Mouse (Mus musculus) urinary bladder, postnatal 10 days (tissue): ENCODE data around the gene Uhrf1bp1l.

Experiments used
- DNase-seq: peaks from one replicate; pipeline ENCODE4 v3.0.0; 2022; ENCODE audit warnings: low spot score

Gene Uhrf1bp1l

DNA sequence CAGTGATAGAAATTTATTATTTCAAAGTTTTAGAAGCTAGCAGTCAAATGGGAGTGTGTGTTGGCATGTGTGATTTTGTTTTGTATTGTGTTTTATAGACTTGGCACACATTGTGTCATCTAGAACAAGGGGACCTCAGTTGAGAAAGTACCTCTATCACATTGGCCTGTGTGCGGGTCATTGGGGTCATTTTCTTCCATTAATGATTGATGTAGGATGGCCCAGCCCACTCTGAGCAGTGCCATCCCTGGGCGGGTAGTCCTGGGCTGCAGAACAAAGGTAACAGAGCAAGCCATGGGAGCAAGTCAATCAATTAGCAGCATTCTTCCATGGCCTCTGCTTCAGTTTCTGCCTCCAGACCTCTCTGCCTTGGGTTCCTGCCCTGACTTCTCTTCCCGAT, 94.0 kb downstream of the Uhrf1bp1l start:
- DNase-seq: no peak

DNA sequence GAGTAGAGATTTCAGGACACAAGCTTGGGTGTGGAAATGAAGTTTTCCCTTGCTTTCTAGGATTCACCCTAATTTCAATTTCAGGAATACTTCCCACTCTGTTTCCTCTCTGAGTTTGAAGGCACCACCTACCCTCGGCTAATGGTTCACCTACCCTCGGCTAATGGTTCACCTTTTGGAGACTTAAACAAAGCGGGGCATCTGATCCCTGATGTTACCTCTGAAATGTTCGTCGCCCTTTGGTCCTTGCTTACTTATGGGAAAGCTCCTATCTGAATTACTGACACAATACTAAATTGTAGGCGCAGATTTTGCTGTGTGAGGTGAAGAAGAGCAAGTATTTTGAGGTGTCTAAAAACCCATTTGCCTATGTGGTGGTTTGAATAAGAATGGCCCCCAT, 106.2 kb downstream of the Uhrf1bp1l start:
- DNase-seq: no peak

DNA sequence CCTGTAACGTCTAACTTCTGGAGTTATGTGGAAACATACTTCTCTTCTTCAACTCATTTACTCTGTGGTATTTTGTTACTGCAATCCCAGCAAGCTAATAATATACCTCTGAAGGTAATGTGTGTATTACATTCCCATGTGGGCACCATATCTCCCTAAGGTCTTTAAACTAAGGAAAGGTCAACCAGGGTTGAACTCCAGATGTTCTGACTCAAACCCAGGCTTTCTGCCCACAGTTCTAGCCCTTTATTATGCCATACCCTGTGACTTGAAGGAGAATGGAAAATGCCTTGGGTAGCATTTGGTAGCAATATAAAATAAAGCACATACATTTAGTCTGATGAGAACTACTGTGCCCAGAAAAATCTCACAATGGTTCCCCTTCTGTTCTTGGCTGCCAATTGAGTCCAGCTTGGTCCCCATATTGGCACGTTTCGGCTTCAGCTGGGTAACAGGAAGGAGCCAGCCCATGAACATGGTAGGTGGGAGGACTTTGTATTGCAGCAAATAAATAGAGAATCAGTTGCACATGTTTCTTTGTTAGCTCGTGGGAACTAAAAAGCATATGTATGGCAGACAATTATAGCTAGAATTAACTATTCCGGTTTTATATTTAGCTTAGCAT, 110.6 kb downstream of the Uhrf1bp1l start:
- no peak for DNase-seq

DNA sequence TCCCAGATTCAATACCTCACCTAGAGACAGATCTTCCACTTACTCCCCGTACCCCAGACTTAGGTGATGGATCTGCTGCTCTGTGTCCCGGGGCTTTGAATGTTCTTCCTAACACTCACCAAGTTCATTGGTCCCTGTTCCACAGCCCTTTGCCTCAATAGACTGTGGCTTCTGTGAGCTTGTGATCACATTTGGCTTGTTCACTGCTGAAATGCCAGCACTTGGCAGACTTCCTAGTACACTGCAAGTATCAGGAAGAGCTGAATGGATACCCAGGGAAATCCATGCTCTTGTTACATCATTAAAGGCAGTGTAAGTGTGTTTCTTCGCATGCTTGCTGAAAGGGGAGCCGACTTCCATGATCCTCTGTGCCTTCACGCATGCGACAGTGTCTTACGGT, 111.5 kb downstream of the Uhrf1bp1l start:
- no peak for DNase-seq

DNA sequence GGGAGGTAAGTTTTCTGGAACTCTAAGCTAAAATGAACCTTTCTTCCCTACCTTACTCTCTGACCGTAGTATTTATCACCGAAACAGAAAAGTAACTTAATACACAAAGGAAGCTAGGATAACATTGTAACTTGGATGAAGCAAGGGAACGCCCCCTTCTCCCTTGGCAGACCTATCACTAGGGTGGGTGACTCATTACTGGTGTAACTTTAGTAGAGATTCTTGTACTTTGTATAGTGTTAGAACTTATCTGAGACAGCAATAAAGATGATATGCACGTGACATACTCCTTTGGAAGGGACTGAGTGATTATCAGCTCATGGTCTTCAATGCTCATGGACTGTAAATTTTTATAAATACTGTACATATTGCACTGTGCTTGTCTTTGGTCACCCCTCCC, 123.4 kb downstream of the Uhrf1bp1l start:
- no peak for DNase-seq

DNA sequence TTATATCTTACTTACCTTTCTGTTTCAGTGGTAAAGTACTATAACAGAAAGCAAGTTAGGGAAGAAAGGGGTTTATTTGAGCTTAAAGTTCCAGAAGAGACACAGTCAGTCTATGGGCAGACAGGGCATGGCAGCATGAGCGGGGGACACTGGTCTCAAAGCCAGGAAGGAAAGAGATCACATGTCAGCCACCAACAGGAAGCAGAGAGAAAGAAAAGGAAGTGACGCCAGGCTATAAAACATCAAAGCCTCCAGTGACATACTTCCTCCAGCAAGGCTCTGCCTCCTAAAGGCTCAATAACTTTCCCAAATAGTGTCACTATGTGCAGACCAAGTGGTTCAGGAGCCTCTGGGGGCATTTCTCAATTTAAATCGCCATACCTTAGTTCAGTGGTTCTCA, 124.0 kb downstream of the Uhrf1bp1l start:
- no peak for DNase-seq
